Mouse (Mus musculus): ENCODE measurements at regions not wholly inside any gene's neighbourhood (a gene's known extent, or its start where the extent isn't known, plus 50 kb on each side); places are given as distances from the start of the nearest gene placed in this dataset.

GRCm38 (mm10) chr10:117579210-117579609, 50.1 kb upstream of the Cpm start:
- no peak for DNase-seq (ENCODE audit: low spot score in 2 of 2)

- DNase-seq (ENCODE audit: low spot score in 2 of 2), result no peak
Observed at GRCm38 (mm10) chr10:117578696-117579146, 50.6 kb upstream of the Cpm start.

- no peak for DNase-seq (ENCODE audit: low spot score in 2 of 2)
Observed at GRCm38 (mm10) chr10:117577970-117578695, 51.2 kb upstream of the Cpm start.

- DNase-seq (ENCODE audit: low spot score in 2 of 2), result no peak
Observed at GRCm38 (mm10) chr10:117576881-117577730, 52.2 kb upstream of the Cpm start.

- no peak for DNase-seq (ENCODE audit: low spot score in 2 of 2)
Observed at GRCm38 (mm10) chr10:117576154-117576859, 53.0 kb upstream of the Cpm start.

GRCm38 (mm10) chr10:117575404-117576153, 53.7 kb upstream of the Cpm start:
- DNase-seq (ENCODE audit: low spot score in 2 of 2), result no peak

- no peak for DNase-seq (ENCODE audit: low spot score in 2 of 2)
Observed at GRCm38 (mm10) chr10:117574915-117575314, 54.4 kb upstream of the Cpm start.

- no peak for DNase-seq (ENCODE audit: low spot score in 2 of 2)
Observed at GRCm38 (mm10) chr10:117574056-117574727, 55.1 kb upstream of the Cpm start.

GRCm38 (mm10) chr10:117573596-117573850, 55.8 kb upstream of the Cpm start:
- DNase-seq (ENCODE audit: low spot score in 2 of 2), result no peak

GRCm38 (mm10) chr10:117572746-117573595, 56.3 kb upstream of the Cpm start:
- DNase-seq (ENCODE audit: low spot score in 2 of 2), result no peak

GRCm38 (mm10) chr10:117571891-117572573, 57.3 kb upstream of the Cpm start:
- no peak for DNase-seq (ENCODE audit: low spot score in 2 of 2)

GRCm38 (mm10) chr10:117570971-117571861, 58.1 kb upstream of the Cpm start:
- no peak for DNase-seq (ENCODE audit: low spot score in 2 of 2)

GRCm38 (mm10) chr10:117570091-117570970, 59.0 kb upstream of the Cpm start:
- DNase-seq (ENCODE audit: low spot score in 2 of 2), result no peak

- DNase-seq (ENCODE audit: low spot score in 2 of 2), result no peak
Observed at GRCm38 (mm10) chr10:117569301-117570079, 59.8 kb upstream of the Cpm start.

- DNase-seq (ENCODE audit: low spot score in 2 of 2), result no peak
Observed at GRCm38 (mm10) chr10:117568472-117569300, 60.6 kb upstream of the Cpm start.

- no peak for DNase-seq (ENCODE audit: low spot score in 2 of 2)
Observed at GRCm38 (mm10) chr10:117568138-117568387, 61.2 kb upstream of the Cpm start.

All from gastrocnemius, adult 8-10 months (tissue).